Mouse (Mus musculus) kidney, postnatal 0 days (tissue): Measurements from ENCODE around the gene Ppm1j. TPM values are rescaled to one million over a fixed set of nuclear protein-coding genes. Genes with fewer than 3 reads are reported as not detected.

Experiments
- ATAC-seq: fragments of 200-750 bp; cut with Nextera tagmentation; replicated peaks from 2 replicates; pipeline ENCODE4 v1.8.0; 2017; ENCODE audit warnings: low read depth, moderate number of reproducible peaks, moderate TSS enrichment, moderate library complexity; ENCODE audit not compliant: low FRiP score
- DNase-seq: peaks from one replicate; pipeline ENCODE4 v3.0.0-alpha.2; 2016; ENCODE audit warnings: low spot score
- H3K27ac ChIP-seq: fragments of 300-500 bp; sonication (generic); 2 replicates; pipeline ENCODE4 v1.5.1; 2014; ENCODE audit warnings: mild to moderate bottlenecking
- H3K27me3 ChIP-seq: fragments of 300-500 bp; sonication (generic); 2 replicates; pipeline ENCODE4 v1.6.1; 2014; ENCODE audit warnings: low read length, mixed read lengths; ENCODE audit not compliant: insufficient read depth
- H3K36me3 ChIP-seq: fragments of 300-500 bp; sonication (generic); 2 replicates; pipeline ENCODE4 v1.6.1; 2014; ENCODE audit warnings: low read length, mixed read lengths; ENCODE audit not compliant: insufficient read depth
- H3K4me1 ChIP-seq: fragments of 300-500 bp; sonication (generic); replicated peaks from 2 replicates; pipeline ENCODE4 v1.6.1; 2014; ENCODE audit warnings: antibody characterized with exemption, low read length, mixed read lengths; ENCODE audit not compliant: insufficient read depth
- H3K4me2 ChIP-seq: fragments of 300-500 bp; sonication (generic); 2 replicates; pipeline ENCODE4 v1.6.1; 2014; ENCODE audit warnings: mild to moderate bottlenecking, low read length, moderate library complexity, mixed read lengths
- H3K4me3 ChIP-seq: fragments of 300-500 bp; sonication (generic); replicated peaks from 2 replicates; pipeline ENCODE4 v1.5.1; 2014; ENCODE audit warnings: low read depth, low read length
- H3K9ac ChIP-seq: fragments of 300-500 bp; sonication (generic); 2 replicates; pipeline ENCODE4 v1.6.1; 2014; ENCODE audit warnings: low read depth, low read length
- H3K9me3 ChIP-seq: fragments of 300-500 bp; sonication (generic); replicated peaks from 2 replicates; pipeline ENCODE4 v1.6.1; 2016; ENCODE audit warnings: low read length, inconsistent platforms, mixed read lengths
- CTCF ChIP-seq: IDR thresholded peaks from 2 replicates; pipeline ENCODE4 v1.5.1; 2016; ENCODE audit warnings: antibody characterized with exemption, low read depth, mild to moderate bottlenecking, moderate library complexity
- WGBS: fragments of 180-500 bp; shearing (Covaris S2); extraction: QIAGEN DNeasy Blood & Tissue Kit; methylation state at CpG from one replicate; pipeline ENCODE4 v1.1.7; 2014; 5-methylcytosine and 5-hydroxymethylcytosine counted together
- polyA plus RNA-seq: library from polyadenylated mRNA; unstranded; fragments of >200 nt; fragmentation: Nextera tagmentation; extraction: Ambion mirVana; gene quantifications from 2 replicates; pipeline ENCODE4 v1.2.1, GENCODE M21; 2015

Ppm1j gene
- polyA plus RNA-seq, 1 experiment from 2014 or later: 4.8 TPM

GRCm38 (mm10) chr3:104792360-104793270 lies 11.8 kb downstream of the Ppm1j start:
- DNase-seq: no peak
- peaks cover 18% of the 10 kb centered on the region; the same call in 1 of the 2 replicates for H3K36me3 ChIP-seq
- H3K9me3 ChIP-seq: no peaks in the 10 kb centered on the region
- no peaks in the 10 kb centered on the region for H3K27me3 ChIP-seq
- 67% methylated on average over 15 of the region's 15 CpGs for WGBS
- no peak for ATAC-seq
- TF ChIP-seq CTCF: no peak
- no peak overlapping the region for H3K4me2 ChIP-seq
- peaks cover 49% of the 10 kb centered on the region for H3K4me1 ChIP-seq
- no peak overlapping the region for H3K27ac ChIP-seq
- no peak overlapping the region for H3K4me3 ChIP-seq
- no peak overlapping the region for H3K9ac ChIP-seq

- no peaks in the 10 kb centered on the region for H3K9me3 ChIP-seq
- peak overlapping the region; percentile 9; the same call in 1 of the 2 replicates for H3K9ac ChIP-seq
- H3K36me3 ChIP-seq: peaks cover 22% of the 10 kb centered on the region
These were observed 13.3 kb downstream of the Ppm1j start for GRCm38 (mm10) chr3:104793871-104794828.

GRCm38 (mm10) chr3:104794953-104795470 lies 14.2 kb downstream of the Ppm1j start:
- ATAC-seq (no peak), DNase-seq (no peak)
- Histone ChIP-seq H3K4me1 (peaks cover 41% of the 10 kb centered on the region), H3K36me3 (peaks cover 31% of the 10 kb centered on the region), H3K4me2 (no peak overlapping the region), H3K9ac (no peak overlapping the region), H3K27ac (peak overlapping the region; percentile 70; the same call in 1 of the 2 replicates), H3K4me3 (no peak overlapping the region), H3K9me3 (no peaks in the 10 kb centered on the region), H3K27me3 (no peaks in the 10 kb centered on the region)
- WGBS: 47% methylated on average over 12 of the region's 12 CpGs
- TF ChIP-seq CTCF: no peak

More at GRCm38 (mm10) chr3:104793871-104794828, 13.3 kb downstream of the Ppm1j start:
- Histone ChIP-seq H3K4me1 (peaks cover 49% of the 10 kb centered on the region), H3K4me2 (no peak overlapping the region), H3K27me3 (no peaks in the 10 kb centered on the region), H3K4me3 (no peak overlapping the region), H3K27ac (peak overlapping the region; percentile 81)
- ATAC-seq (peak; percentile 91), DNase-seq (peak; percentile 97)
- no peak for TF ChIP-seq CTCF
- WGBS: 44% methylated on average over 20 of the region's 20 CpGs

- H3K4me3 ChIP-seq: no peak overlapping the region
- peaks cover 38% of the 10 kb centered on the region for H3K36me3 ChIP-seq
- WGBS: 57% methylated on average over 15 of the region's 15 CpGs
- peaks cover 34% of the 10 kb centered on the region for H3K4me1 ChIP-seq
- no peak for TF ChIP-seq CTCF
- no peak overlapping the region for H3K9ac ChIP-seq
- H3K4me2 ChIP-seq: no peak overlapping the region
- H3K27ac ChIP-seq: peak overlapping the region; percentile 70
- ATAC-seq (no peak), DNase-seq (no peak)
- H3K27me3 ChIP-seq: no peaks in the 10 kb centered on the region
- no peaks in the 10 kb centered on the region for H3K9me3 ChIP-seq
These were observed 14.9 kb downstream of the Ppm1j start for GRCm38 (mm10) chr3:104795661-104796340.

- no peak for TF ChIP-seq CTCF
- 72% methylated on average over 15 of the region's 15 CpGs for WGBS
- Histone ChIP-seq H3K4me1 (peaks cover 27% of the 10 kb centered on the region), H3K4me2 (no peak overlapping the region), H3K36me3 (peaks cover 45% of the 10 kb centered on the region), H3K27me3 (no peaks in the 10 kb centered on the region), H3K27ac (no peak overlapping the region), H3K9me3 (no peaks in the 10 kb centered on the region), H3K4me3 (no peak overlapping the region), H3K9ac (no peak overlapping the region)
- DNase-seq: no peak
- no peak; the same call in 1 of the 2 replicates for ATAC-seq
These were observed 15.7 kb downstream of the Ppm1j start for GRCm38 (mm10) chr3:104796430-104797082.
